Mouse (Mus musculus) ovary, adult 18-20 months (tissue): ENCODE measurements around the gene Vmn2r31.
"Not testable (repeated sequence)": the region's sequence is repeated elsewhere in the genome, so short reads cannot be mapped to it uniquely, and the experiment has no call there.

Experiments used
- DNase-seq: peaks from one replicate; pipeline ENCODE4 v3.0.0; 2022; ENCODE audit warnings: low spot score, mixed read lengths

Gene Vmn2r31

DNA sequence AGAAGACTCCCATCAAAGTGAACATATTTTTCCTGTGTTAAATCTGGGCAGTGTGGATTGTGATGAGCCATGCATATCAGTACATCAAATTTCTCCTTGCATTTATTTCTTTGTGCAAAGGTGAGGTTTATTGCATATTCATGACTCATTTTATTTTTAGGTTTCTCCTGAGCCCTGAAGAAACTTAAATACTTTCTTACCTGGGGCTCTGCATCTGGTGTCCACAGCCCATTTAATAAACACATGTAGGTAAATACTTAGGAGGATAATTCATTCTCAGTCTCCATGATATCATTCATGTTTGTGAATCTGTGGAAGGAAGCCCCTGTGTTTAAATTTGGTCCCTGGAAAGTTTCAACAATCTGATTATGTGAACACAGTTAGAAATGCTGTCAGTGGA lies at the start of gene Vmn2r31:
Gene Vmn2r31, minus strand, starts transcription at position 101 of the 400 bp plus-strand sequence.
- not testable (repeated sequence) for DNase-seq

DNA sequence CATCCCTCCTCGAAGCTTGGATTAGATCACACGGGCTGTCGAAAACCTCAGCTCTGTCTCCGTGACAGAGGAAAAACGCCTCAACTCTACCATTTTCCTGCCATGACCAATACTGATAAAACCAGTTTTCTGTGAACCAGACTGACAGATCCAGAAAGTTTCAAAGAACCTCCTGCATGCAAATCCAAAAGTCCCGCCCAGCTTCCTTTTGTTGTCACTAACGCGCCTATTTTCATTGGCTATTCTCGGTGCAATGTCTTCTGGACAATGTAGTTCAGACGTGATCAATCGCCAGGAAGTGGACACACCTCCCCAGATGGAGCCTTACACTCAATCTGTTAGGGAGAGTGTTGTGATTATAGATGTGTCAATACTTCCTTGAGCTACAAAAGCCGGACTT lies 25.1 kb downstream of the Vmn2r31 start, which contains the start of gene Gm45783:
Gene Gm45783, minus strand, starts transcription at position 143 of the 400 bp plus-strand sequence.
- not testable (repeated sequence) for DNase-seq

DNA sequence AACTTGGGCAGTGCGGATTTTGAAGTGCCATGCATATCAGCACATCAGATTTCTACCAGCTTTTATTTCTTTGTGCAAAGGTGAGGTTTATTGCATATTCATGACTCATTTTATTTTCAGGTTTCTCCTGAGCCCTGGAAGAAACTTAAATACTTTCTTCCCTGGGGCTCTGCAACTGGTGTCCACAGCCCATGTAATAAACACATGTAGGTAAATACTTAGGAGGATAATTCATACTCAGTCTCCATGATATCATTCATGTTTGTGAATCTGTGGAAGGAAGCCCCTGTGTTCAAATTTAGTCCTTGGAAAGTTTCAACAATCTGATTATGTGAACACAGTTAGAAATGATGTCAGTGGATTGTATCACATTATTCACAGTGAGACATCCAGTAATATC lies 62.0 kb downstream of the Vmn2r31 start, which contains the start of gene Vmn2r30:
Gene Vmn2r30, minus strand, starts transcription at position 101 of the 400 bp plus-strand sequence.
- DNase-seq, result not testable (repeated sequence)
